Mouse (Mus musculus) neural tube, embryonic 11.5 days (tissue): ENCODE results near the gene Vps53. TPM values are rescaled to one million over a fixed set of nuclear protein-coding genes. Genes with fewer than 3 reads are reported as not detected.
A peak's percentile ranks its signal among the peaks of the same experiment; 100 is the strongest.

Experiments used
- ATAC-seq: fragments of 200-750 bp; cut with Nextera tagmentation; 2 replicates; pipeline ENCODE4 v1.8.0; 2017; ENCODE audit warnings: moderate number of reproducible peaks, mild to moderate bottlenecking, moderate TSS enrichment, moderate library complexity; ENCODE audit not compliant: insufficient read depth, low FRiP score, low TSS enrichment
- DNase-seq: peaks from one replicate; pipeline ENCODE4 v3.0.0-alpha.2; 2015; ENCODE audit warnings: low spot score
- H3K27ac ChIP-seq: fragments of 300-500 bp; sonication (generic); 2 replicates; pipeline ENCODE4 v1.5.1; 2014; ENCODE audit warnings: low read depth, mild to moderate bottlenecking, low read length
- H3K27me3 ChIP-seq: fragments of 300-500 bp; sonication (generic); 2 replicates; pipeline ENCODE4 v1.6.1; 2014; ENCODE audit warnings: mild to moderate bottlenecking, low read length, mixed read lengths; ENCODE audit not compliant: control insufficient read depth, insufficient read depth
- H3K36me3 ChIP-seq: fragments of 300-500 bp; sonication (generic); 2 replicates; pipeline ENCODE4 v1.6.1; 2014; ENCODE audit warnings: mild to moderate bottlenecking, low read length, moderate library complexity, mixed read lengths; ENCODE audit not compliant: control insufficient read depth, insufficient read depth
- H3K4me1 ChIP-seq: fragments of 300-500 bp; sonication (generic); 2 replicates; pipeline ENCODE4 v1.6.1; 2014; ENCODE audit warnings: low read length, mixed read lengths; ENCODE audit not compliant: control insufficient read depth, insufficient read depth
- H3K4me2 ChIP-seq: fragments of 300-500 bp; sonication (generic); 2 replicates; pipeline ENCODE4 v1.6.1; 2014; ENCODE audit warnings: low read depth, mild to moderate bottlenecking, moderate library complexity
- H3K4me3 ChIP-seq: fragments of 300-500 bp; sonication (generic); 2 replicates; pipeline ENCODE4 v1.5.1; 2014; ENCODE audit warnings: low read depth, low read length
- H3K9ac ChIP-seq: fragments of 300-500 bp; sonication (generic); 2 replicates; pipeline ENCODE4 v1.6.1; 2014; ENCODE audit warnings: mild to moderate bottlenecking, low read length
- H3K9me3 ChIP-seq: fragments of 300-500 bp; sonication (generic); 2 replicates; pipeline ENCODE4 v1.6.1; 2016; ENCODE audit warnings: low read length; ENCODE audit not compliant: control insufficient read depth
- WGBS: fragments of 180-500 bp; shearing (Covaris S2); extraction: QIAGEN DNeasy Blood & Tissue Kit; methylation state at CpG from one replicate; pipeline ENCODE4 v1.1.7; 2014; 5-methylcytosine and 5-hydroxymethylcytosine counted together
- polyA plus RNA-seq: library from polyadenylated mRNA; unstranded; fragments of >200 nt; fragmentation: Nextera tagmentation; extraction: Ambion mirVana; gene quantifications from 2 replicates; pipeline ENCODE4 v1.2.1, GENCODE M21; 2014

Vps53 gene
- polyA plus RNA-seq = 50.1 and 50.8 TPM in 2 replicates

DNA sequence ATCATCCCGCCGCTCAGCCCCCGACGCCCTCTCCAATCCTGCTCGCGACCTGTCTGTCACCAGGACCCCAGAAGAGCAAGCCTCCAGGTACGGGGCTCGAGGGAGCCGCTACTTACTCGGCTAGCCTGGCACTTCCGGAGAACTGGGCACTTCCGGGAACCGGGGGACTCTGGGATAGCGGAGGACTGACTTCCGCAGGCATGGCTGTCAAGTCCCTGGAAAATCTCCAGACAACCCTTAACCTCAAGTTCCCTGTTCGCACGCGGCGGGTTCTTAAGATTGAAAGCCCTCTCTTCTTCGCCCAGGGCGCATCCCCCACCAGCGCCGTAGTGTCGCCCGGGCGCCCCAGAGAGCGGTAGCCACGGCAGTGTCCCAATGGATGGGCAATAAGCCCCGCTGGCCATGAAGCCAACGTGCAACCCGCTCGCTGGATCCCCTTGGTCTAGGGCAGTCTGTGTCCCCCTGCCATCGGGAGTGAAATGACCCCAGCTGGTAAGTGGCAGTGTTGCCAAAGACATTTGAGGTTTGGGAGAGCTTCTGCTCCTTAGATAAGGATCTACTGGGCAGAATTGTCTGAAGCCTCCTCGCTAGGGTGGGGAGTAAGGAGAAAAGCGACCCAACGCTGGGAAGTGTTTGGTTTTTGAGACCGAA lies at the start of gene Vps53, which contains the start of gene Fam57a:
TSS of gene Vps53 (minus strand) at position 153 of the 651 bp plus-strand sequence.
TSS of gene Fam57a (plus strand) at position 177 of the 651 bp plus-strand sequence.
- Histone ChIP-seq H3K4me3 (peak within 1 kb of the TSS; percentile 92), H3K27me3 (no peaks in the 10 kb centered on the region), H3K9ac (peak within 1 kb of the TSS; percentile 70), H3K4me2 (peak within 1 kb of the TSS; percentile 67), H3K27ac (peak within 1 kb of the TSS; percentile 35; the same call in 1 of the 2 replicates), H3K4me1 (peaks cover 4% of the 10 kb centered on the region; the same call in 1 of the 2 replicates), H3K9me3 (no peaks in the 10 kb centered on the region), H3K36me3 (no peaks in the 10 kb centered on the region)
- DNase-seq (peak; percentile 88), ATAC-seq (peak; percentile 72)
- under 1% methylated on average over 37 of the region's 37 CpGs for WGBS

DNA sequence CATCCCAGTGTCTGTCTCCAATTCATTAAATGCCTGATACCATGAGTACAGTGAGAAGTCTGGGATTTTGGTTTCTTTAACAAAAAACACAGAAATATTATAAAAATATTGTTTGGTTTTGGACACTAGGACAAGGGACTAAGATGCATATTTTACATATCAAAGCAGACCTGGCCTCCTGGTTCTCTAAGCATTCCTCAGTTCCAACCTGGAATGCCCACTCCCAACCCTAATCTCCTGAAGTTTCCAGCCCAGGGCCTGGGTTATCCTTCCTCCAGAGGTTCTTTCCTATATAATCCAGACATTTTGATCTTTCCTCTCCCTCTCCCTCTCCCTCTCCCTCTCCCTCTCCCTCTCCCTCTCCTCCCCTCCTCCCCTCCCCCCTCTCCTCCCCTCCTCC lies 45.6 kb upstream of the Vps53 start:
- Histone ChIP-seq H3K4me3 (no peak overlapping the region), H3K36me3 (peaks cover 3% of the 10 kb centered on the region; the same call in 1 of the 2 replicates), H3K4me2 (no peak overlapping the region), H3K27ac (no peak overlapping the region), H3K9ac (no peak overlapping the region), H3K4me1 (no peaks in the 10 kb centered on the region), H3K27me3 (no peaks in the 10 kb centered on the region), H3K9me3 (no peaks in the 10 kb centered on the region)
- ATAC-seq (no peak), DNase-seq (no peak)

DNA sequence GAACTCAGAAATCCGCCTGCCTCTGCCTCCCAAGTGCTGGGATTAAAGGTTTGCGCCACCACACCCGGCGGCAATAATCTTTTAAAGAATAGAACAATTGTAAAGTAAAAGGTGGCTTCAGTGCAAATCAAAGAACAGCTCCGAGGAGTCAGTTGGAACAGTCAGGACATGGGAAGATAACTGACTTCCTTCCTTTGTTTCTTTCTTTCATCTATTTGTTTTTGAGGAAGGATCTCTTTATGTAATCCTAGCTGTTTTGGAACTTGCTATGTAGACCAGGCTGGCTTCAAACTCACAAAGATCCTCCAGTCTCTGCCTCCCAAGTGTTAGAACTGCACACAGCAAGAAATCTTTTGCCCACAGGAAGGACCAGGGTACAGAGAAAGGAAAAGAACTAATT lies 45.2 kb upstream of the Vps53 start:
- H3K9ac ChIP-seq = no peak overlapping the region
- WGBS = 89% methylated on average over 5 of the region's 5 CpGs
- H3K4me2 ChIP-seq = no peak overlapping the region
- no peaks in the 10 kb centered on the region for H3K4me1 ChIP-seq
- H3K36me3 ChIP-seq = peaks cover 3% of the 10 kb centered on the region; the same call in 1 of the 2 replicates
- H3K27me3 ChIP-seq = no peaks in the 10 kb centered on the region
- DNase-seq (no peak), ATAC-seq (no peak)
- no peak overlapping the region for H3K27ac ChIP-seq
- no peaks in the 10 kb centered on the region for H3K9me3 ChIP-seq
- no peak overlapping the region for H3K4me3 ChIP-seq

DNA sequence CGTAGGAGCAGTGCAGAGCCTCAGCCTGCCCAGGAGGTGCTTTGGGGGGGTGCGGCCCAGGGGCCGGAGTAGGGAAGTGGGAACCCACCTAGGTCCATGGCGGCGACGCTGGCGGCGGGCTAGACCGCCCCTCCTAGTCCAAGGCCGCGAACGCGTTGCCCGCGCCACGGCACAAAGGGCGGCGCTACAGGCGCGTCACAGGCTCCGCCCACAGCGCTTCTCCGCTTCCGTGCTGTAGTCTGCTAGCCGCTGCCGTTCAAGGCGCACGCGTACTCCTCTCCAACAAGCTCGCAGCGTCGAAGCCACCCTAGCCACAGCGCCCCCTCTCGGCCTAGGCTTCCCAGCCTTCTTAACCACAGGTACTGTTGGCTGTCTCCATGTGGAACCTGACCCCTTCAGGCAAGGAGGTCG lies 37.9 kb upstream of the Vps53 start, which contains the start of the genes Dbil5 and Gemin4:
TSS of gene Dbil5 (plus strand) at position 219 of the 411 bp plus-strand sequence.
TSS of gene Gemin4 (minus strand) at position 275 of the 411 bp plus-strand sequence.
- no peaks in the 10 kb centered on the region for H3K9me3 ChIP-seq
- peak within 1 kb of the TSS; percentile 83 for H3K27ac ChIP-seq
- DNase-seq (peak; percentile 99), ATAC-seq (peak; percentile 98)
- H3K9ac ChIP-seq = peak within 1 kb of the TSS; percentile 95
- no peaks in the 10 kb centered on the region for H3K27me3 ChIP-seq
- H3K4me2 ChIP-seq = peak within 1 kb of the TSS; percentile 85
- peaks cover 12% of the 10 kb centered on the region for H3K36me3 ChIP-seq
- H3K4me1 ChIP-seq = no peaks in the 10 kb centered on the region
- WGBS = 0% methylated on average over 33 of the region's 35 CpGs
- peak within 1 kb of the TSS; percentile 83 for H3K4me3 ChIP-seq

DNA sequence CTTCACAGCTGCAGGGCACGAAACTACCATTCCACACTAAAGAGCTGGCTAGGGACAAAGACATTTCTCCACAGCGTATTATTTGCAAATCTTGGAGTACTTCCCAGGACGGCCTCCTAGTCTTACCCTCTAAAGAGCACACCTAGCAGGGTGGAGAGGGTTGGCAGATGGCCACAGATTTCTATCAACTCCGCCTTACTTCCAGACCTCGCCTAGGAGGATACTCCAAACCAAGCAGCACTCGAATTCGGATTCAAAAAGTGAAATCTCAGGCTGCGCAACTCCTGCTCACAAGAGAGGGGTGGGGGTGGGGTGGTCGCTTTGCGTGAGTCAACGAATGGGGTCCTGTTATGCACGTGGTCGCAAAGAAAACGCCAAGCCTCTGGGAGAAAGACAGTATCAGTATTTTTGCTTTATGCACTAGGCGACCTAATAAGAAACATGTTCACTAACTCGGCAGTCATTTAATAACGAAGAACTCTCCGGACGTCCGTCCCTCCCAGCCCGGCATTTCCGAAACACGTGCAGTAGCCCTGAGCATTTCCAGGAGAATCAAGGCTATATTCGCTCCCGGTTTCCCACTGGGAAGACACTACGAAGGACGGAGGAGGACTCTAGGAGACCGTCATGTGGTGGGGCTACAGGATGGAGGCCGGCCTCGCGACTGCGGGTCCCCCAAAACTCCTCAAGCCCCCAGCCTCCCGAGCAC lies 37.4 kb upstream of the Vps53 start:
- Histone ChIP-seq H3K9ac (peak overlapping the region; percentile 95), H3K9me3 (no peaks in the 10 kb centered on the region), H3K36me3 (peaks cover 12% of the 10 kb centered on the region), H3K4me3 (peak overlapping the region; percentile 83), H3K4me1 (no peaks in the 10 kb centered on the region), H3K27me3 (no peaks in the 10 kb centered on the region), H3K4me2 (peak overlapping the region; percentile 85), H3K27ac (peak overlapping the region; percentile 83)
- DNase-seq (peak; percentile 58), ATAC-seq (peak; percentile 31)
- 5% methylated on average over 33 of the region's 33 CpGs for WGBS

DNA sequence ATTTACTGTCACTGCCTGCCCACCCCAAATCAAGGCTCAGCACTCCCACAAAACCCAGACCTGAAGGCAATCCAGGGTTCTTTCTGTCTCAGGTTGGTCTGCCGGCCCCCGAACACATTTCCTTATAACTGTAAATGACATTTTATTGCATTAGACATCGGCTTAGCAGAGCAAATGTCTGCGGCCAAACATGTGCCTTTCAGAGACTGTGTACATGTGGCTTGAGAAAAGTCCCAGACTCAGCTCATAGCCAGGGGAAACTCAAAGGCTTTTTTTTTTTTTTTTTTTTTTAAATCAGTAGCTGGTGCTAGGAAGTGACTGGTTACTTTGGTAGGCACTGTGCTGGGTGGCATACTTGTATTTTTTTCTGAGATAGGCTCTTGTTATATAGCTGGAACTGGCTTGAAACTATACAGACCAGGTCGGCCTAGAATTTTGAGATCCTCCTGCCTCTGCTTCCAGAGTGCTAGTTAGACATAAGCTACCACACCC lies 36.6 kb upstream of the Vps53 start:
- Histone ChIP-seq H3K4me2 (peak overlapping the region; percentile 85), H3K27ac (no peak overlapping the region), H3K36me3 (peaks cover 12% of the 10 kb centered on the region), H3K27me3 (no peaks in the 10 kb centered on the region), H3K9ac (peak overlapping the region; percentile 95), H3K4me1 (no peaks in the 10 kb centered on the region), H3K9me3 (no peaks in the 10 kb centered on the region), H3K4me3 (peak overlapping the region; percentile 83)
- no peak for DNase-seq
- no peak for ATAC-seq
- 97% methylated on average over 5 of the region's 5 CpGs for WGBS

DNA sequence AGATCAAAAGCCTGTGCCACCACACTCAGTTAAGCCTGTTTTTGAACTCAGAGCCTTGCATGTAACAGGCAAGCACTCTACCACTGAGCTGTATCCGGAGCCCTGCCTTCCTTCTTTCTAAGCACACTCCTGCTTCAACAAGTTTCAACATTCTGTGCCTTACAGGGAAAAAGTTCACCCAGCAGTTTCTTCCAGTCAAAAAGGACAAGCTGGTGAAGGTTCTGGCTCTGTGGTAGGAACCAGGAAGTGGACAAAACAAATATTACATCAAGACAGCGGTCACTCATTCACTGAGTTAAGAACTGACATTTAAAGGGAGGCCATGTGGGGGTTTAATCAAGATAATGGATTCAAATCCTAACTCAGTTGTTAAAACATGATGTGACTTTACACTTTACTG lies 35.6 kb upstream of the Vps53 start:
- no peak overlapping the region for H3K27ac ChIP-seq
- DNase-seq = no peak
- H3K4me1 ChIP-seq = no peaks in the 10 kb centered on the region
- no peak overlapping the region for H3K9ac ChIP-seq
- no peaks in the 10 kb centered on the region for H3K27me3 ChIP-seq
- H3K4me3 ChIP-seq = no peak overlapping the region
- peaks cover 12% of the 10 kb centered on the region for H3K36me3 ChIP-seq
- no peak overlapping the region for H3K4me2 ChIP-seq
- ATAC-seq = no peak
- WGBS = 96% methylated on average over 2 of the region's 2 CpGs
- H3K9me3 ChIP-seq = no peaks in the 10 kb centered on the region

DNA sequence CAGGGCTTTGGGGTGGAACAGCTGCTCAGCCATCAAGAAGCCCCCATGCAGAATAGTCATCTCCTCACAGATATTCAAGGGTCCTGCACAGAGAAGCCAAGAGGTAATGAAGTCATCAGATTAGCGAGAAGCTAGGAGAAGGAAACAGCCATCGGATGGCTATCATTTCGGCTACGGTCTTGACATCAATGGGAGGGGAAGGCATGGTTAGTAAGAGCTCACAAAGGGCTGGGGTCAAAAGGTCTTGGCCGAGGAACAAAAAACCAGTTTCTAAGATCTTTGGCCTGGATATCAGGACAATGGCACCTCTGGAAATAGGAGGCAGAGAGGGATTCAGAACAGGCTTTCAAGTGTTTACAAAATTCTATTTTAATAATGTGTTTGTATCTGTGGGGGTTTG lies 34.4 kb upstream of the Vps53 start:
- WGBS = 51% methylated on average over 5 of the region's 5 CpGs
- ATAC-seq (no peak), DNase-seq (no peak)
- no peaks in the 10 kb centered on the region for H3K27me3 ChIP-seq
- H3K4me1 ChIP-seq = no peaks in the 10 kb centered on the region
- H3K4me3 ChIP-seq = no peak overlapping the region
- H3K4me2 ChIP-seq = no peak overlapping the region
- no peak overlapping the region for H3K9ac ChIP-seq
- no peaks in the 10 kb centered on the region for H3K9me3 ChIP-seq
- peaks cover 12% of the 10 kb centered on the region for H3K36me3 ChIP-seq
- H3K27ac ChIP-seq = no peak overlapping the region
